Mouse (Mus musculus) adrenal gland, adult 2 months (tissue): Measurements from ENCODE around the gene Als2. TPM values are rescaled to one million over a fixed set of nuclear protein-coding genes. Genes with fewer than 3 reads are reported as not detected.

Source experiments
- DNase-seq: peaks from one replicate; pipeline ENCODE4 v3.0.0; 2021
- polyA plus RNA-seq: library from polyadenylated mRNA; depleted of rRNA; stranded (reverse); fragments of >200 nt; gene quantifications from 2 replicates; pipeline ENCODE4 v1.2.3, GENCODE M21; 2012; rRNA removed
- total RNA-seq, 2 experiments: library from RNA; stranded (reverse); gene quantifications; 2 replicates each; pipeline ENCODE4 v1.2.3; 2021

The Als2 gene
- total and polyA plus RNA-seq, 3 experiments = 2.2 to 13.8 (median 10.1) TPM

DNA sequence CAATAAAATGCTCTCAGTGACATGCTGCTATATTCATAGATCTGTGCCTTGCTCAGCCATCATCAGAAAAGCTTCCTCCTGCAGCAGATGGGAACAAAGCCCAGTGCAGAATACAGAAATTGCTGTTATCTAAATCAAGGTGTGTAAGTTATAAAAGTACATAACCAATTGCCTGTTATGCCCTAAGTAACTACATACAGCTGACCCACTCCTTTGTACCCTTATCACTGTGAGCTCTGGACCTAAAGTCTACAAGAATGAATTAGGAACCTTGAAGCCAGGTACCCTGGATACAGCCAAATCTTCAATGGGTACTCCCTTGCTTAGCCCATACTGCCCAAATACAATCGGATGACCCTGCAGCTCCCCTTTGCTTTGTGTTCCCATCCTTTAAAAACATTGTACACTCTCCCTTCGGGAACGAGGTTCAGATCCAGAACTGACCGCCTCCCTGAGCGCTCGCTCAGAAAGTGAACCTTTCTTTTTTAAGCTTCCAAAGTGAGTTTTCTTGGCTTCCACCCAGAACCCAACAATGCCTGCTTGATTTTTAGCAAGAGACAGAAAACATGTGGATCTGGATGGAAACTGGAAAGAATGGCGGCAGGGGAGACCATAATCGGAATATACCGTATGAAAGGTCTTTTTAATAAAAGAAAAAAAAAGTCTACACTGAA, 70.7 kb downstream of the Als2 start:
- no peak for DNase-seq

GRCm38 (mm10) chr1:59163918-59164317, 73.1 kb downstream of the Als2 start:
- DNase-seq = no peak

GRCm38 (mm10) chr1:59163030-59163461, 74.0 kb downstream of the Als2 start, which contains the start of gene Mpp4:
Mpp4 (minus strand) TSS chr1:59163389.
- DNase-seq = peak; percentile 10

DNA sequence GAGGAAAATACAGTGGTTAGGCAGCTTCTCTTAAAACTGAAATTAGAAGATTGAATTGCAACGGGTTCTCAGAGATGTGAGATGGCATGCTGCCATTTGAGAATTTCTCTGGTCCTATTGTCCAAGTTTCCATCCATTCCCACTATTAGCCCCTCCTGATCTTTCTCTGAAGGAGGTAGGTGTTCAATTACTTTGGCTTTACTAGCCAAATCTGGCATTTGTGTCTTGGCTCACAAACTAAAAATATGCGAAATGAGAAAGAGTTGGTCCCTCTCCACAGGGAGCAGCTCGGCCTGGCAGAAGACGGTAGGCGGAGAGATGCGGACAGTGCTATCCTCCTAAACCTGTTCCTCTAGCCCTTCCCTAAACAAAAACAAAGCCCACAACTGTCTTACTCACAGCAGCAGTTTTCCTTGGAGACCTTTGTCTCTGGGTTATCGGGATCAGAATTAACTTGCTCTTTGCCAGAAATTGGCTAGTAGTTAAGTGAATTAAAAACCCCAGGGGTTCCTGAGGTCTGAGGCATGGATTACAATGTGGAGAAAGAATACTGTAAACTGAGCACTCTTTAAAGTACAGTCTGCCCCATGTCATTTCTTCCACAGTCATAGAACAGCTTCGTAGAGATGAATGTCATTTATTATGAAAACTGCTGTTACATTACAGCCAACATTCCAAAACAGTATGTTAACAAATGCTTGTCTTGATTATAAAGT, 74.6 kb downstream of the Als2 start:
- DNase-seq = no peak

DNA sequence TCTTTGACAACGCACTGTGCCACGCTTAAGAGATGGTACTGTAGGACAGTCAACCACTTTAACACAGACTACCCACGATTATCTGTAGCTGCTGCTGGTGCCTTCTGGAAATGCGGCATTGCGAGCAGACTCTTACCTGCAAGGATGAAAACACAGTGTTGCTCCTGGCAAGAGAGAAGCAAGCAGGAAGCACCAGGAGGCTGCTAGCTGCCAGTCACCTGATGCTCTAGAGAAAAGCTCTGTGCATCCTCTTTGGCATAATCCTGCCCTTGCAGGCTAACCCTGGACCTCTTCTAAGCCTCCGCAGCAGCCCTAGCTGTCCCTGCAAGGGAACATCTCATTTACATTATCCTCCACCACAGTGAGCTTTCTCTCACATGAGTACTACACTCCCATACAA, 75.6 kb downstream of the Als2 start:
- DNase-seq = no peak

GRCm38 (mm10) chr1:59160871-59161270, 76.2 kb downstream of the Als2 start:
- no peak for DNase-seq

GRCm38 (mm10) chr1:59159136-59159535, 77.9 kb downstream of the Als2 start:
- no peak for DNase-seq

GRCm38 (mm10) chr1:59158498-59158897, 78.5 kb downstream of the Als2 start:
- no peak for DNase-seq

- DNase-seq = peak; percentile 10
These were observed 79.2 kb downstream of the Als2 start for GRCm38 (mm10) chr1:59157846-59158245.

DNA sequence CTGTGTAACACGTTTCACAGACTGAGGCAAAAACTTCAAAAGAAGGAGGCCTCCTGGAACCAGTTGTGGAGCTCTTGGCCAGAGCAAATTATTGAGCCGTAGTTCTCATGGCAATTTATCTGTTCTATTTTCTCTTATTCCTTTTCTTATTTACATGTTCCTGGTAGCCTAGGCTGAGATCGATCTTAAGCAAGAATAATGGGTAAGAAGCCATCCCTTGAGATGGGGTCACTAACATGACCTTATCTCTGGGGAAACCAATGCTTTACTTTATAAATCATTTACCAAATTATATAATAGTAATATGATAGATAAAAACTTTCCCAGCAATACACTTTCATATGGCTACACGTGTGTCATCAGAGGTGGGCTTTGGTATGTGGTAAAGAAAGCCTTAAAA, 84.7 kb downstream of the Als2 start:
- DNase-seq = no peak

DNA sequence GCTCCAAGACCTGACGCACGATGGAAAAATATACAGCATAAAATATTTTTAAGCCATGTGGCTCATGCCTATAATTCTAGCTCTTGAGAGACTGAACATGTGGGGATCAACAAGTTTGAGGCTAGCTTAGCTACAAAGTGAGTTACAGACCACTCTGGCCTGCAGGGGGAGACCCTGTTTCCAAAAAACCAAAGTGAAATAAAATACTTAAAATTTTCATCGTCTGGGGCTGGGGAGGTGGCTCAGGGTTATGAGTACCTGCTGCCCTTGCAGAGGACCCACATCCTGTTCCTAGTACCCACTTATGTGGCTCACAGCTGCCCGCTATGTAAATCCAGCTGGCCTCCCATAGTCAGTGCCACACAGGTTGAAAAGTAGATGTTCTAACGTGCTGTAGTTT, 86.5 kb downstream of the Als2 start:
- DNase-seq = no peak

- peak; percentile 28 for DNase-seq
These were observed 92.5 kb downstream of the Als2 start for GRCm38 (mm10) chr1:59144543-59144942.

DNA sequence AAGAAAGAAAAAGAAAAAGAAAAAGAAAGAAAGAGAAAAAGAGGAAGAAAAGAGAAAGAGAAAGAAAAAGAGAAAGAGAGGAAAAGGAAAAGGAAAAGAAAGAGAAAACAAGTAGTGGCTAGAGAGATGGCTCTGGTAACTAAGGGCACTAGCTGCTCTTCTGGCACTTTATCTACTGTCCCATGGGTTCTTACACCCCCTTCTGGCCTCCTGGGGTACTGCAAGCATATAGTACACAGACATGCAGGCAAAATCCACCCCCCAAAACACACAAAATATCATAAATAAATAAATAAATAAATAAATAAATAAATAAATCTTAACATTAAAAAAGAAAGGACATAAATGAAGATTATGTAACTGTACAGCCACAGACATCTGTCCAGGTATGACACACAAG, 94.2 kb downstream of the Als2 start:
- peak; percentile 55 for DNase-seq

GRCm38 (mm10) chr1:59134419-59134818, 102.6 kb downstream of the Als2 start:
- no peak for DNase-seq

DNA sequence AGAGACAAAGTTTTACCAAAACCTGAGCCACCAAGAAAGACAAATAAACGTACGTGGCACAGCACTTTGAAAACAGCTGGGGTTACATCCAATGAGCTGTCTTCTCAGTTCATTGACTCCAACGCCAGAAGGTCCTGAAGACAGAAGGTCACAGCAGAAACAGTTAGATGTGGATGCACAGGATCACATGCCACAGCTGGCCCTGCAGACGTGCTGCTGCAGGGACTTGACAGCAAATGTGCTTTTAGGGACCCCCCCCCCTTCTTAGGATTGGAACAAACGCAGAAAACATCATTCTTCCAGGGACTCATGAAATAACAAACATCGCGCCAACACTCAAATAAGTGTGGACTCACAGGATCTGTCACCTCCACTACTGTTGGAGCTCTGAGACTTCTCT, 108.2 kb downstream of the Als2 start:
- DNase-seq = no peak

DNA sequence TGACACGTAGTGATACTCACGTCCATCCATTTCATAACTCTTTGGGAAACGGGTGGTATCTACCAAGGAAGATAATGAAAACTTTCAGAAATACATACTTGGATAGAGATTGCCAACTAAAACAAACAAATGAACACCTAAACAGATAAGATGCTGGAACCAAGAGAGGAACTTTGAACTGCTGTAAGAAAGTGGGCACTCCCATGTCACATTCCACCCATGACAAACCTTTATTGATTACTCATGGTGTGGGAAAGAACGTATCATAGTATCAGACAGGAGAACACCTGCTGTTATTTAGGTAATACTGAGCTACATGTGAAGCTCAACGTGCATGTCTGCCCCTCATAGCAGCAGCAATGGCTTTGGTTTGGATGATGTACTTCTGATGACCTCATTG, 111.5 kb downstream of the Als2 start:
- no peak for DNase-seq

DNA sequence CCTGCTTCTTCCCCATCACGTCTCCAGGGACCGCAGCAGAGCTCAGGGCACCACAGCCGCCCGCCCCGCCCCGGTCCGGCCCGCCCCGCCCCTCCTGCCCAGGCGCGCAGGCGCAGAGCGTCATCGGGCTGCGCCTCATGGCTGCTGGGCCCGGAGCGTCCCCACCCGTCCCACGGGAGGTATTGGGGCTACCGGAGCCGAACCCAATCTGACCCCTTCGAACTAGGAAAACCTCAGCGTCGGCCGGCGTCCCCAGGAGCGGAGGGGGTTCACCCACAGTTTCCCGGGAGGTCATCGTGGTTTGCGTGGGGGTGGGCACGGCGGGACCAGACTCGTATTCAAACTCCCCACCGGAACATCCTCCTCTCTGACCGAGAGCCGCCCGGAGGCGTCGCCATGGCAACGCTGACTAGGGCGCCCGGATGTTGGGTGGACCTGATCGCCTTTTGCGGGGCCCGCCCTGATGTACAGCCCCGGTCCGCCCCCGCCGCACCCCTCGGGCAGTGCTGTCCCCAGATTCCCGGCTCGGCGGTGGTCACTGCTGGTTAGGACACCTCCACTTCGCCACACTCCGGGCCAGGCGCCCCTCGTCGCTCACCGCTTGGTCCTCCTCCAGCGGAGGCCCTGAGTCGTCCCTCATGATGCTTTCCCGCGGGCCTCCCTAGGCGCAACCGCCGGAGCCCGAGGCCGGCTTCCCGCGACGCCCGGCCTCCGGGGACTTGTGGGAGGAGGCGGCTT, 117.1 kb downstream of the Als2 start, which contains the start of gene Tmem237:
Tmem237 (minus strand) TSS at position 689 of the 738 bp plus-strand sequence.
- peak; percentile 94 for DNase-seq

Other genes starting within 250 kb of the Als2 start
- not detected for gene C2cd6, start 142.3 kb downstream of the Als2 start, total RNA-seq
- not detected in 2 replicates for gene C2cd6, start 142.3 kb downstream of the Als2 start, polyA plus RNA-seq
- gene Tmem237, start 116.8 kb downstream of the Als2 start, total RNA-seq = 10 to 100 TPM; 18.1 to 25.8 TPM
- 1.8 and 2.1 TPM in 2 replicates for gene Tmem237, start 116.8 kb downstream of the Als2 start, polyA plus RNA-seq
- gene Mpp4, start 73.8 kb downstream of the Als2 start, total RNA-seq = under 1 TPM in 1 of 2 experiments, not detected in 1; 0.37 TPM
- 0.51 and 0.62 TPM in 2 replicates for gene Mpp4, start 73.8 kb downstream of the Als2 start, polyA plus RNA-seq
- not detected for gene Cdk15, start 19.7 kb upstream of the Als2 start, total RNA-seq
- gene Cdk15, start 19.7 kb upstream of the Als2 start, polyA plus RNA-seq = 0.11 TPM in 1 of 2 replicates, not detected in the other
- 10 to 100 TPM in 1 of 2 experiments, 1 to 10 TPM in 1; 9.9 to 16.7 TPM for gene Fzd7, start 245.2 kb upstream of the Als2 start, total RNA-seq
- 20.1 and 22.0 TPM in 2 replicates for gene Fzd7, start 245.2 kb upstream of the Als2 start, polyA plus RNA-seq